Mouse (Mus musculus): Measurements from ENCODE around the gene Nsmce4a.
"Not testable (repeated sequence)": the region's sequence is repeated elsewhere in the genome, so short reads cannot be mapped to it uniquely, and the experiment has no call there.

Gene Nsmce4a

DNA sequence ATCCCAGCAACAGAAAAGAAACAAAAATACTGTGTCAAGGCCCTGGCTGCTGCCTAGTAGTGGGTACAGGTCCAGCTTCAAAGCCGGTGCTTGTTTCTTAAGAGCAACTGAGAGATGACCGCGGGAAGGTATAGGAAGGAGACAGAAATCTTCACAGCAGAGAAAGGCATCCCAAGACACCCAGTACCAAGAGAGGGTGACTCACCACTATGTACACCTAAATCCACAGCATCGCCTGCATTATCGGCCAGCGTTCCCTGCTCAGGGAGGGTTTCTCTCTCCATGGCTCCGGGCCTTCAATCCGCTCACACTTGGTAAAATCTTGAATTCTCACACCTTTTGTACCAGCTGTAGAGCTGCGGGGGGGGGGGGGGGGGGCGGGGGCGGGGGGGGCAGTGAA, at the start of gene Nsmce4a:
Gene Nsmce4a, minus strand, starts transcription at position 298 of the 400 bp plus-strand sequence.
- DNase-seq (ENCODE audit: low read depth, low spot score): no peak

DNA sequence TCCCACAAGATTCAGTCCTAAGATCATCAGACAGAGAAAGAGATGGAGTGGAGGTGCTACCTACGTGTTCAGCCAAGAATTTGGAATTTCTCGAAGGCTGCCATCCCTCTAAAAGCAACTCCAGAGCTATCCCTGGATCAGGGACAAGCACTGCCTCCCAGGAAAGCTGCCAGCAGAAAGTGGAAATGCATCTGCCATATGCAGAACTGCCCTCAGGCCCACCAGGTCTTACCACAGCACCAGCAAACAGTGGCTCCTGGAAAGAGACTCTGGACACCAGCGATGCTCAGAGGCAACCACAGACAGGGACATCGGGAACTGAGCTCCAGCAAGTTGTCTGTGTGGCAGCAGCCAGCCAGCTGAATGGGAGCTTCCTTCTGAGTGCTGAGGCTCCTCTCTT, 49.4 kb upstream of the Nsmce4a start:
- DNase-seq (ENCODE audit: low read depth, low spot score): no peak

DNA sequence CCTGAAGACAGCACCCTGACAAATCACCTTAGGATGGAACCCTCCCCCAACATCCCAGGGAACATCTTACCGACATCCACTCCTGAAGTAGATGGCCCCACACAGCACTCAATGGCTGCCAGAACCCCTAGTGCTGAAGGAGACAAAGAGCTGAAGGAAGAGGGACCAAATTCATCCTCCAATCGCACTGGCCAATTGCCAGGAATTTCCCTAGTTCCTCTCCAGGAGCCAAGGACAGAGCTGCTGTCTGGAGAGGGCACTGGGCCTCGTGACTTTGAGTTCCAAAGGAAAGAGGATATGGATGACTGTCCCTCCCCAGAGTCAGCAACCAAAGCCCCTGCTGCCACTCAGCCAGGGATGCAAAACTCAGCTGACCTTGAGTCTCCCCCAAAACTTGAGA, 49.0 kb upstream of the Nsmce4a start:
- no peak for DNase-seq (ENCODE audit: low read depth, low spot score)

DNA sequence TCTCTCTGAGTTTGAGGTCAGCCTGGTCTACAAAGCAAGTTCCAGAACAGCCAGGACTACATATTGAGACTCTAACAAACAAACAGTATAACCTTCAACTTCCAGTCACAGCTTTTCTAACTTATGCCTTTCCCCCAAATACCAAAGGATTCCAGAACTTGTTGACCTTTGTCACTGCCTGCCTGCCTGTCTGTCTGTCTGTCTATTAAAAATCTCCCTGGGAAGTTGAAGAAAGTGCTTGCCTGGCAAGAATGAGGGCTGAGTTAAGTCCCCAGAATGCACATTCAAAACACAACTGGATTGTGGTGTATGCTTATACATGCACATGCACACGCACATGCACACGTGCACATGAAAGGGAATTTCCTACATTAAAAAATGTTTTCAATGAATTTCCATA, 48.1 kb upstream of the Nsmce4a start:
- DNase-seq (ENCODE audit: low read depth, low spot score): no peak

DNA sequence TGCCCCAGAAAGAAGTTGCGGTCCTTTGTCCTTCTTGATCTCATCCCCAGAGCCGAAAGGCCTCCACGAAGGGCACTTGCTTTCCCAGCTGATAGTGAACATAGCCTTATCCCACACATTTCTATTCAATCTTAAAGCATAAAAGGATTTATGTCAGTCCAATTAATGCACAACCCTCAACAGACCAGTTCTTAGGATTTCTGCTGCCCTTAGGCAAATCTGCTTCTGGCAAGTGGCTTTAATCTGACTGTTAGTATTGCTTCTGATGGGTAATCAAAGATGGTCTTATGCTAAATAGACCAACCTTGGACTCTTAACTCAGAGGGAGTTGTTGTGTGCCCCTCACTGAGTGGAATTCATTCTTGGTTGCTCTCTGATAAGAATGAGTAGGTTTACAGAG, 44.7 kb upstream of the Nsmce4a start:
- DNase-seq (ENCODE audit: low read depth, low spot score): no peak

DNA sequence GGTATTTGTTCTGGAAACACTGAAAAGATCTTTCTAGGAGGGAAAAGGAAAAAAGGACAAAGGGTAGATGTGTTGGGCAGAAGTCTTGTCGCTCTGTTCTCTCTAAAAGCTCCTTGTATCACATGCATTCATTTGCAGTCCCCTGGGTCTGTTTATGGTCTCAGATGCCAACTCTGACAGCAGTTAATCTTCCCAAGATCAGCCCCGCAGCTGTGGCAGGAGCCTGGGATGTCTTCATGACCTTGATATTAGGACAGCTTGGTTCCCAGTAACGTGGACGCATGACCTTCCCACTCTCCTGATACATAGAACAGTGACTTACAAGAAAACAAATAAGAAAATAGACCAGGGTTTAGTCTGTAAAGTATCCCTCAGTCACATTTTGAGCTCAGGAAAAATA, 41.1 kb upstream of the Nsmce4a start:
- DNase-seq (ENCODE audit: low read depth, low spot score): no peak

DNA sequence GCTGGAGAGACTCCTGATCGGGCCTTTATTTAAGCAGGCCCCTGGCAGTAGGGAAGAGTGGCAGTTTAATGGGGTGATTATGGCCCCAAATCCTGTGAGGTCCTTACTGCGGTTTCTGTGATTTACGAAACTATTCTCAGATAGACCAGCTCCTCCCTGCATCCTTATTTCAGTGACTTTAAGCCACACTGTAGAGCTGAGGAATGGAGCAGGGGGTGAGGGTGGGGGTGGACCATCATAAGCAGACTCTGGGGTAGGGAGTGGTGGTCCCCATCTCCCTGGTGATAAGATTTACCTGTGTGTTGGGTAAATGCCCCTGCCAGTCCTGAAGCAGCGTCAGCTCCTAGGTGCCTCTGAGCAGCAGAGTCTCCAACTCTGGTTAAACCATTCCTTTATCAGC, 34.0 kb upstream of the Nsmce4a start:
- no peak for DNase-seq (ENCODE audit: low read depth, low spot score)

DNA sequence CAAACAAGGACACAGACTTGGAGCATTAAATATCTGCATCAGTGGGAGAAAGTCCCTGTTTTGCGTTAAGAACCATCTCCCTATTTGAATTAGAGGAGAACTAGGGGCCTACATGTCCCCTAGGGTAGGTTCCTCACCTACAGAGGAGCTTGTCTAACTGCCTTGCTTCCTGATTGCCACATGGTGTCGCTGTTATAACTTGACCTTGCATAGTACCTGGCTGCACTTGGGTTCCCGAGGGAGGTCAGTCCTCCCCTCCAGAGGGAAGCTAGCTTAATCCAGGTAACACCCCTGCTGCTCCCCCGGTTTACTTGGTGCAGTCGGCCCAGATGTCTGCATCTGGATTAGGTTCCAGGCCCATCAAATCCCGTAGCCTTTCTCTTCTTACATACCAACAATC, 32.2 kb upstream of the Nsmce4a start:
- no peak for DNase-seq (ENCODE audit: low read depth, low spot score)

DNA sequence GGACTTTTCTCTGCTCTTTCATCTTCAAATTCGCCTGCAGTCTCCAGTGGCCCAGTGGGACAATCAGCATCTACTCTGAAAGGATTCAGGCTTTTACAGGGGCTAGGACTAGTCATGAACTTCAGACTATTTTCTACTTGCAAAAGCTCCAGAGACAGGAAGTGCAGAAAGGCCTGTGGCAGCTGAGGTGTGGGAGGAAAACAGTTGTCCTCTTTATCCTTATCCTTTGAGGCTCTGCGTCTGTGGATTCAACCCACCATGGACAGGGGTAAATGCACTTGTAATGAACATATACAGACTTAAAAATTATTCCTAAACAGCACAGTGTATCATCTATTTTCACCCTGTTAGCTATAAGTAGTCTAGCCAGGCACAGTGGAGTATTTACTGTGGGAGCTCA, 31.5 kb upstream of the Nsmce4a start:
- peak; percentile 59 for DNase-seq (ENCODE audit: low read depth, low spot score)

DNA sequence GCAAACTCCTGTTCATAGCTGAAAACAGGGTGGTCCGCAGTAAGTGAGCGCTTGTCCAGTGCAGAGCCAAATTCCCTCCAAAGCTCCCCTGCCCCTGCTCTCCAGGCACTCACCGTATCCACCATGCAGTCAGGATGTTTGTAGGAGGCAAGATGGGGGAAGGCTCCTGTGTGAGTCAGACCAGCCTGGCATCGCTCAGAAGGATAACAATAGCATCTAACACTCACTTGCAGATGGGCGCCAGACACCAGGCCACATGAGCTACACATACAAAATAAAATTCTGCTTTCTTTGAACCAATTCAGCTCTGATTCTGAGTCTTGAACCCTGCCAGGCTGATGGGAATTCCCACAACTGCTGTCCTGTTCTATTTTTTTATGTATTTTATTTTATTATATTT, 30.6 kb upstream of the Nsmce4a start:
- peak; percentile 77 for DNase-seq (ENCODE audit: low read depth, low spot score)

DNA sequence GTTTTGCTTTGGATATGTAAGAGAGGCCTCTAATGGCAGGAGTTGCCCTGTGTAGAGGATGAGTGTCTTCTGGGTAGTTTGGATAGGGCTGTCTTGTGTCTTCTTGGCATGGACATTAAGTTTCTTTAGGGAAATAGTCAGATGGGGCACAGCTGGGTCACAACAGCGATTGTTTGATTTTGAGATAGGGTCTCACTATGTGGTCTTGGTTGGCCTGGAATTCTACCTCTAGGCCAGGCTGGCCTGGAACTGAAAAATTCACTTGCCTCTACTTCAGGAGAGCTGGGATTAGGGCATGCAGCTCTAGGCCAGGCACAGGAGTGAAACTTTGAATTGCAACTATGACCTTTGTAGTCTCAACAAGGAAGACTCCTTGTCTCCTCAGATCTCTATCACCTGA, 29.9 kb upstream of the Nsmce4a start:
- no peak for DNase-seq (ENCODE audit: low read depth, low spot score)

DNA sequence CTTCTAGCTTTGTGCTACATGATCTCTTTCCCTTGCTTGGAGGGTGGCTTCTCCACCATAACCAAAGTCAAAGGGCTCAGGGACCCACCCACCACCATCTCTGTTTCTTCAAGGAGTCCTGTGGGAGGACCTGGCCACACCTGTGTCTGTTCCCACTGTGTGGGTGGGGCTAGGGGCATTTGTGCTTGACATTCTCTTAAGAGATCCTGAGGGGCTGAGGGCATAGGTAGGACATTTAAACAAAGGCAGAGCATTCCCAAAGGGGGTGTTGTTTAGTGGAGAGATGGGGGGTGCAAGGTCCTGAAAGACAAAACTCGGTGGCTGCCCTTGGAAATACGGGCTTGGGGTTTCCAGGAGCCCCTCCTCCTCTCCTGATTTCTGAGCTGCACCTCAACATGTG, 27.6 kb upstream of the Nsmce4a start:
- DNase-seq (ENCODE audit: low read depth, low spot score): no peak

DNA sequence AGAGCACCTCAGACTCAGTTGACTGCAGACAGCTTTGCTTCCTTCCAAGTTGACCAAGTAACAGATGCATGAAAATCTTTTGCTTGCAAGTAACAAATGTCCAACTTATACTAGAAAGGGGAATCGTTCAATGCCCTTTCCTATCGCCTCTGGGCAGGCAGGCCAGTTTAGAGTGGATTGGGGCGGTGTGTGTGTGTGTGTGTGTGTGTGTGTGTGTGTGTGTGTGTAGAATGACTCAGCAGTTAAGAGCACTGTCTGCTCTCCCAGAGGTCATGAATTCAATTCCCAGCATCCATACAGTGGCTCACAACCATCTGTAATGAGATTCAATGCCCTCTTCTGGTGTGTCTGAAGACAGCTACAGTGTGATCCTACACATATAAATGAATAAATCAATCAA, 27.2 kb upstream of the Nsmce4a start:
- DNase-seq (ENCODE audit: low read depth, low spot score): no peak

DNA sequence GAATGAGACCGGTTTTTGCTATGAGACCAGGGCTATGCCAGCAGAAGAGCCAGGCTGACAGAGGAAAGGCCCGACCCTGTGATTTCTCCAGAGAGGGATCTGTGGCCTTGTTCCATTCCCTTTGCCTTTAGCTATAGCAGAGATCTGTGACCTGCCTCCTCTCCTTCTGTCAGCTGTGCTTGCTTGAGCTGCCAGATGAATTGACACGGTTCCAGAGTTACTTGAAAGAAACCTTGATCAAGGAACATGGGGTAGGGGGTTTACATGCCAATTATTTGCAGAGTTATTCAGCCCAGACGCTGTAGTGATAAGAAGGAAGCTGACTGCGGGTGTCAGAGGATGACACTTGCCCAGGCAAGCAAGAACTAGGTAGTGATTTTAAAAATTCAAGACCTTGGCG, 24.6 kb upstream of the Nsmce4a start:
- DNase-seq (ENCODE audit: low read depth, low spot score): no peak

DNA sequence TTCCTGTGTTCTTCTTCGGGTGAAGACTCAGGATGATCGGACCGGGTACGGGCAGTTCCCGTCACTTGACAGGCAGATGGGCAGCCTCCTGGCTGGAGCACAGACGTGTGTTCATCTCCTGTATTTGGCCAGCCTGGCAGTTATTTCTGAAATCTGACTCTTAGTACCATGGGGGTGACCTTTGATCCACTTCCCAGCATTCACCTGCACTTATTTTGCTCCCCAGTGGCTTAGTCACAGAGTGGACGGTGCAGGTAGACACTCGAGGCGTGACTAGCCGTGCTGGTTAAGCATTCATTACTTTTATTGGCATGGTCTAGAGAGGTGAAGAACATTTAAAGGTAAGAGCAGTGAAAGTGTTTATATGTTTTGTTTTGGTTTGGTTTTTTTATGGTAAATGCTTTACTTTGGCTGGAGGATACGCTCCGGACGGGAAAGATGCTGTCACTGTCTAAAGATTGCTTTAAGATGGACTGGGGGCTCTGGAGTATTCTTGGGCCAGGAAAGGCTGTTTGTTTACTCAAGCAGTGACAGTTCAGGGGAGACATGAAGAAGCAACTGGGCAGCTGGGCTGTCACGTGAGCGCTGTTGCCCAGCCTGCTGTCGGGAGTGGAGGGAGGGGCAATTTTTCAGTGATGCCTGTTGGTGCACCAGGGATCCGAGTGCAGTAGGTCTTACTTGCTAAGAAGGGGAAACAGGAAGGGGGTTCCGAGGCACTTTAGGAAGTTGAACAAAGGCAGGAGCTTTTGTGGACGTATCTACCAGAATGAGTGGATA, 23.3 kb upstream of the Nsmce4a start:
- DNase-seq (ENCODE audit: low read depth, low spot score): not testable (repeated sequence)

DNA sequence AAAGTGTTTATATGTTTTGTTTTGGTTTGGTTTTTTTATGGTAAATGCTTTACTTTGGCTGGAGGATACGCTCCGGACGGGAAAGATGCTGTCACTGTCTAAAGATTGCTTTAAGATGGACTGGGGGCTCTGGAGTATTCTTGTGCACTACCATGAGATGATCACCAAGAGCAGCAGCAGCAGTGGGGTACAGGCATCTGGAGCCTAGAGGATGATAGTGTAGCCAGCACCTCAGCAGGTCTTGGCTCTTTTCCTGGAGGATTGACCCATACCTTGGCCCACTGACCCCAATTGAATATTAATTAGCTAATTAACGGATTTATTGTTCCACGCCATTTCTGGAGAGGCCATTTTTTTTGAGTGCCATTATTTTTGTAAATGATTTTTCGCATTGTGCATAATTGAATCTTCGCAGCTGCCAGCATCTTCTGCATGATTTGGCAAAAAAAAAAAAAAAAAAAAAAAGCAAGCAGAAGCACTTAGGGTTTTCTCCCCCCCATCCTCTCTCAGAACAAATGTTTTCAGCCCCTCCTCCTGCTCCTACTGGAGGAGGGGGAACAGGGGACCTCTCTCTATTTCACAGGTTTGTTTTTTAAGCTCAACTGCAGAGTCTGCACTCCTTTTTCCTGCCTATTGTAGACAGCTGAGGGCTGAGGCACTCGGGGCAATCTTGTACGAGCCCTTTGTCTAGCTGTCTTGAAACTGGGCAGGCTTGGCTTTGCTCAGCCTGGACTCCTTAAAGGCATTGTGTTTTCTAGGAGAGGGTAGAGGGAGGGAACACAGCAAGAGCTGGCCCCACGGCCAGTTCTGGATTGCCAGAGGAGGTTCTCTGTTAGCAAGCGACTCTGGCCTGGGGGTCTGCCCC, 20.7 kb upstream of the Nsmce4a start:
- DNase-seq (ENCODE audit: low read depth, low spot score): not testable (repeated sequence)

DNA sequence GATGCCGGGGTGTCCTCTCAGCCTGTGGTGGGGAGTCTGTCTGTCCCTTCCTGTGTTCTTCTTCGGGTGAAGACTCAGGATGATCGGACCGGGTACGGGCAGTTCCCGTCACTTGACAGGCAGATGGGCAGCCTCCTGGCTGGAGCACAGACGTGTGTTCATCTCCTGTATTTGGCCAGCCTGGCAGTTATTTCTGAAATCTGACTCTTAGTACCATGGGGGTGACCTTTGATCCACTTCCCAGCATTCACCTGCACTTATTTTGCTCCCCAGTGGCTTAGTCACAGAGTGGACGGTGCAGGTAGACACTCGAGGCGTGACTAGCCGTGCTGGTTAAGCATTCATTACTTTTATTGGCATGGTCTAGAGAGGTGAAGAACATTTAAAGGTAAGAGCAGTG, 20.1 kb upstream of the Nsmce4a start:
- DNase-seq (ENCODE audit: low read depth, low spot score): not testable (repeated sequence)

DNA sequence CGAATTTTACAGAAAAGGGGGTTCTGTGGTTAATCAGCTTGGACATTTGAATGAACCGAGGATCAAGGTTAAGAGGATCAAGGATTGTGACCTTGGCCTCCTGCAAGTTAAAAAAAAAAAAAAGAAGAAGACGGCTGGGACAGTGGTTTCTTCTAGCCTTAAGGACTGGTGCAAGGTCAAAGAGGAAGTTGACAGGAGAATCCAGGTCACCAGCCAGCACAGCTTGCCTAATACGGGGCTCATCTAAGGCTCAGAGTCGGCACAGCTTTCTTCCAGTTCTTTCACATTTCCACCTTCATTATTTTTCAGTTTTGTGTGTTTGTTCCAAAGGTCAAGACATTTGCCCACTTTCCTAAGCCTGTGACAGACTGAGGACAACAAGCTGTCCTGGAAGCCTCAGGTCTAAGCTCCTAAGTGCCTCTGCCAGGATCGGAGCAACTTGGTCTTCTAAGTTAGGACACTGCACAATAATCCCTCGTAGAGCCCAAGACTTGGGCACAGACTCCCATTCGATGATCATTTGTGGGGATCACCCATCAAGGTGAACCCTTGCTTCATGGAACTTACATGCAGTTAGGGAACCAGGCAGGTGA, 18.0 kb upstream of the Nsmce4a start:
- DNase-seq (ENCODE audit: low read depth, low spot score): no peak

DNA sequence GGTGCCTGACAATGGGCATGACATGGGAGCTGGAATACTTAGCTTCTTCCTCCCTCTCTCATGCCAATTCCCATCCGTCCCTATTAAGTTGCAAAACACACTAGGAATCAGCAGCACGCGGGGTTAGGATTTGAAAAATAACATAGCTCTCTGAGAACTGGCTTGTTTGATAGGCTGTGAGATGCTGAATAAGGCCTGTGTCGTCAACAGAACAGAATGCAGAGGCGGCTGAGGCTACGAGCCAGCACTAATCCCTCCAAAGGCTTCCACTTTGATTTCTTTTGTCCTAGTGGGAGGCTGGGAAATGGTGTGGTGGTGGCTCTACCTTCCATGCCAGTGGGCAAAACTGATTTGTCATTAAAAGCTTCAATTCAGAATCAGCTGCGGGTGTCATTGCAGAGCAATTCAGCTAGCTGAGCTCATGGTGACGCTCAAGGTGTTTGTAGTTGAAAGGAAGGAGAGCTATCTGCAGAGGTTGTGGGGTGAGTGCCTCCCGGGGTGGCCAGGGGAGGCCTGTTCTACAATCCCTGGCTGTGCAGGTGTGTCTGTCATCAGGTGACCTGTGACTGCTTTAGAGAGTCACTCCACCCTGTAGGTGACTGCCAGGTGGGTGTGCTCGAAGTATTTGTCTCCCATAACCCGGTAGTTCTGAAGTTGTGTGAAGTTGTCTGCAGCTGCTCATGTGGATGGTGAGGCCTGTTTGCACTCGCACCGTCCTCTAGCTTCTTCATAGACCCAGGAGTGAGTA, 17.3 kb upstream of the Nsmce4a start:
- peak; percentile 23 for DNase-seq (ENCODE audit: low read depth, low spot score)

DNA sequence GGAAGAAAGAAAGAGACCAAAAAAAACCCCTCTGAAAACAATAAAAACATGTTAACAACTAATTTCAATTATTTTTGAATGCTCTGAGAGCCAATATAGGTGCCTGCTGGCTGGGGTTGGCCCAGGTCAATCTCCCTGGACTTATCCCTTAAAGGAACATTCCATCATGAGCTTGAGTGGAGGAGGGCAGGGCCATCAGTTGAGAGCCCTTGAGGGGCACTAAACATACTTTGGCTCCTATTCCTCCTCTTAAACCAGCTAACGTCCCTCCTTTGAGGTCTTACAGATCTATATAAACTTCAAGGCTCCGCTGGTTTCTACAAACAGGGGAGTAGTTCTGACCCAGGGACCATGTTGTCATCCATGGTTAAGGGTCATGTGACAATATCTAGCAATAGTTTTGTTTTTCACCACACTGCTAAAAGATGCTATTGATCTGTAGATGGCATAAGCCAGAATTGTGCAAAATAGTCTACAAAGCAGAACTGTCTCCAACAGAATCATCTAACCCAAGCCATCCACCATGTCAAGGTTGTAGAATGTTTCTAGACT, 13.7 kb upstream of the Nsmce4a start:
- DNase-seq (ENCODE audit: low read depth, low spot score): no peak

DNA sequence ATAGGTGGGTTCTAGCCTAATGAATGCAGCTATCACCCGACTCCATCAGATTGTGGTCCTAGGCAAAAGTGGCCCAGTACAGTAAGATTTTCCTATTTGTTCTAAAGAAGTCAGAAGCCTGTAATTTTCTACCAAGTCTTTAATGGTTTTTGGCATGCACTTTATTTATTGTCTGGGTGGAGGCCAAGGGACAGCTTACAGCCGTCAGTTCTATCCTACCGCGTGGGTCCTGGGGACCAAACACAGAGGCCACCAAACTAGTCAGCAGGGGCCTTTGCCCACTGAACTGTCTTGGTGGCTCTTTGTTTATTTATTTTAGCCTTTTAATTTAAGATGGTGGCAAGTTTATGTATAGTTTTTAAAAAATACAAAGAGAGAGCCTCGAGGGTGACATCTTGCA, 5.7 kb upstream of the Nsmce4a start:
- DNase-seq (ENCODE audit: low read depth, low spot score): no peak

DNA sequence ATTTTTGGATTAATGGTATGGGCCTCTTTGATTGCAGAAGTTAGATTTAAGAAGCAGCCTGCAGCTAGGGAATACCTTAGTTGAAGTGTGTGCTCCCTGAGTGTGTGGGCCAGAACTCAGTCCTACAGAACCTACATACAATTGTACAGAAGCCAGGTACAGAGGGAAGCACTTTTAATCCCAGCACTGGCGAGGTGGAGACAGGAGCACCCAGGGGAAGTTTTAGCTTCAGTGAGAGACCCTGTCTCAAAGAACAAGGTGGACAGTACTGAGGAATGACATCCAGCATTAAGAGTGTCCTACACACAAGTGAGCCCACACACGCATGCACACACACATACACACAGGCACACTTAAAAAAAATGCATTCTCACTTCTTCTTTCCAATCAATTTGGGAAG, 5.1 kb upstream of the Nsmce4a start:
- DNase-seq (ENCODE audit: low read depth, low spot score): no peak

All from telencephalon, adult 2 months (tissue).